Mouse (Mus musculus) hindbrain, postnatal 0 days (tissue): ENCODE measurements around the gene Znrf1. TPM values are rescaled to one million over a fixed set of nuclear protein-coding genes. Genes with fewer than 3 reads are reported as not detected.
"Not testable (repeated sequence)": the region's sequence is repeated elsewhere in the genome, so short reads cannot be mapped to it uniquely, and the experiment has no call there.

Experiments
- ATAC-seq: fragments of 200-750 bp; cut with Nextera tagmentation; 2 replicates; pipeline ENCODE4 v1.8.0; 2017; ENCODE audit warnings: mild to moderate bottlenecking, moderate TSS enrichment, moderate library complexity
- DNase-seq: peaks from one replicate; pipeline ENCODE4 v3.0.0-alpha.2; 2015; ENCODE audit warnings: low spot score
- H3K27ac ChIP-seq: fragments of 300-500 bp; sonication (generic); 2 replicates; pipeline ENCODE4 v1.5.1; 2014; ENCODE audit warnings: mild to moderate bottlenecking
- H3K27me3 ChIP-seq: fragments of 300-500 bp; sonication (generic); 2 replicates; pipeline ENCODE4 v1.6.1; 2014; ENCODE audit warnings: low read length, mixed read lengths; ENCODE audit not compliant: insufficient read depth
- H3K36me3 ChIP-seq: fragments of 300-500 bp; sonication (generic); 2 replicates; pipeline ENCODE4 v1.6.1; 2014; ENCODE audit warnings: low read length, mixed read lengths; ENCODE audit not compliant: insufficient read depth
- H3K4me1 ChIP-seq: fragments of 300-500 bp; sonication (generic); 2 replicates; pipeline ENCODE4 v1.6.1; 2014; ENCODE audit warnings: antibody characterized with exemption, low read length, mixed read lengths; ENCODE audit not compliant: insufficient read depth
- H3K4me2 ChIP-seq: fragments of 300-500 bp; sonication (generic); 2 replicates; pipeline ENCODE4 v1.6.1; 2014; ENCODE audit warnings: low read depth, mild to moderate bottlenecking, low read length, moderate library complexity, mixed read lengths
- H3K4me3 ChIP-seq: fragments of 300-500 bp; sonication (generic); 2 replicates; pipeline ENCODE4 v1.5.1; 2014; ENCODE audit warnings: low read length
- H3K9ac ChIP-seq: fragments of 300-500 bp; sonication (generic); replicated peaks from 2 replicates; pipeline ENCODE4 v1.6.1; 2014; ENCODE audit warnings: mild to moderate bottlenecking, low read length, moderate library complexity, mixed read lengths
- H3K9me3 ChIP-seq: fragments of 300-500 bp; sonication (generic); 2 replicates; pipeline ENCODE4 v1.6.1; 2016; ENCODE audit warnings: low read length, mixed read lengths
- CTCF ChIP-seq: IDR thresholded peaks from 2 replicates; pipeline ENCODE4 v1.5.1; 2016; ENCODE audit warnings: antibody characterized with exemption, control low read depth, low read depth
- WGBS: fragments of 180-500 bp; shearing (Covaris S2); extraction: QIAGEN DNeasy Blood & Tissue Kit; methylation state at CpG from one replicate; pipeline ENCODE4 v1.1.7; 2014; 5-methylcytosine and 5-hydroxymethylcytosine counted together
- polyA plus RNA-seq: library from polyadenylated mRNA; unstranded; fragments of >200 nt; fragmentation: Nextera tagmentation; extraction: Ambion mirVana; gene quantifications from 2 replicates; pipeline ENCODE4 v1.2.1, GENCODE M21; 2015
- total RNA-seq: library from RNA; depleted of rRNA; stranded (reverse); fragments of >200 nt; gene quantifications from 2 replicates; pipeline ENCODE4 v1.2.3, GENCODE M21; 2014; rRNA removed

Gene Znrf1
- total RNA-seq (193 and 194 TPM in 2 replicates), polyA plus RNA-seq (72.2 and 76.1 TPM in 2 replicates)

DNA sequence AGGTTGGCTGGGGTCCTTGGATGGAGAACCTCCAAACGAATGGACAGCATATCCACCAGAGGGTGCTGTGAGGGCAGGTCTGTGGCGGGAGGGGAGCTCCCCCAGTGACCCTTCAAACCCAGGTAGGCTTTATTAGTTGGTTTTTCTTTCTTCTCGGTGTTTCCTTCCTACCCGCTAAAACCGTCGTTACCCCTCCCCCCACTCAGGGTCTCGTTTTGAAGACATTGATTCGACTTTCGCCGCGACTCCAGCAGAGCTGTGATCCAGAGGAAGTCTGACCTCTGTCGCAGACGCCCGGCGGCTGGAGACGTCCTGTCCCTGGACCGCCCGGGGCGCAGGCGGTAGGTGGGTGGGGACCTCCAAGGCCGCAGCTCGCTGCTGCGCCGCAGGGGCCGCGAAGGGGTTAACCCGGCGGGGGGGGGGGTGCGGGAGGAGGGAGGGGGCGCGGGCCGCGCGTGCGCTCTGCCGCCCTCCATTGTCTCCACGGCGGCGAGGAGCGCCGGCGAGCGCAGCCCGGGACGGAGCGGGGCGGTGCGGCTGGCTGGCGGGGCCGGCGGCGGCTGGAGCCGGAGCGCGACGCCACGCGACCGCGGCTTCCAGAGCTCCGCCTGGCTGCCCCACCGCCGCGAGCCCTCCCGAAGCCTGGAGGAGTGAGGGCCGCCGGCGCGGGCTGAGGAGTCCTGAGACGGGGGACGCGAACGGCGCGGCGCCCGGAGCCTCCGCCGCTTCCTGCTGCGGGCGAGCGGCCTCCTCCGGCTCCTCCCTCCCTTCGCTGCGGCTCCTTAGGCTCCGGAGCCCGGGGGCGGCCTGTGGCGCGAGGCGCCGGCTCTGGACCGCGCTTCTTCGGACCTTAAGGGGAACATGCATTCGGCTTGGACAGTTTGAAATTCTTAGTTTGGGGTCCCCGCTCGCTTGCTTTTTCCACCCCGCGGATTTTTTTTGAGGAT is at the start of gene Znrf1:
Gene Znrf1, plus strand, starts transcription at position 67 of the 947 bp plus-strand sequence.
- H3K4me3 ChIP-seq = peak within 1 kb of the TSS; percentile 96
- 1% methylated on average over 80 of the region's 100 CpGs for WGBS
- peak within 1 kb of the TSS; percentile 90 for H3K9ac ChIP-seq
- peak within 1 kb of the TSS; percentile 71 for H3K4me2 ChIP-seq
- no peaks in the 10 kb centered on the region for H3K36me3 ChIP-seq
- TF ChIP-seq CTCF = peak; percentile 68
- peak within 1 kb of the TSS; percentile 95 for H3K27ac ChIP-seq
- no peaks in the 10 kb centered on the region for H3K27me3 ChIP-seq
- H3K4me1 ChIP-seq = peaks cover 17% of the 10 kb centered on the region
- DNase-seq = peak; percentile 84
- peak; percentile 91 for ATAC-seq
- H3K9me3 ChIP-seq = no peaks in the 10 kb centered on the region

DNA sequence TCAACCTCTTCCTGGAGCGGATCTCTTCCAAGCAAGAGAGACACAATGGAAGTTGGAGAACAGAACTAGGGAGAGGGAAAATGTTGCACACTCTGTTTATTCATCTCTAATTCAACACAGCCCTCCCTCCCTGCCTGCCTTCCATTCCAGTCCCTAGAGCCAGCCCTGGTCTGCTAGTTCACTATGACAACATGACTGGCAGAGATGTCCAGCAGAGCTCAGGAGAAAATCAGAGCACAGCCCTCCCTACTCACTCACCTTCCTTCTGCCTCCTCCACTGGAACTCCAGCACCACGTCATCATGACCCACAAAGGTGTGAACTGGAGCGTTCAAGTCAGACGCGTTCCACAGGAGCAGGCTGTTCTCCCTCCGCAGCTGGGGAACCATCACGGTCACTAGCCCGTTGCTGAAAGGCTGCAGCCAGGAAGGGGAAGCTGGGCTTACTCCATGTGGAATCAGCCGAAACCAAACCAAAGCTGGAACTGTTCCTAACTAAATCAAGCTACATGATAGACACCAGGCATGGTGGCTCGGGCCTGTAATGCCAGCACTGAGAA is 45.8 kb upstream of the Znrf1 start:
- Histone ChIP-seq H3K4me1 (no peaks in the 10 kb centered on the region), H3K36me3 (no peaks in the 10 kb centered on the region; the same call in 1 of the 2 replicates), H3K4me3 (no peak overlapping the region), H3K9ac (no peak overlapping the region), H3K9me3 (no peaks in the 10 kb centered on the region), H3K4me2 (no peak overlapping the region), H3K27me3 (no peaks in the 10 kb centered on the region), H3K27ac (no peak overlapping the region)
- no peak for TF ChIP-seq CTCF
- 79% methylated on average over 10 of the region's 10 CpGs for WGBS
- DNase-seq = no peak
- no peak for ATAC-seq

DNA sequence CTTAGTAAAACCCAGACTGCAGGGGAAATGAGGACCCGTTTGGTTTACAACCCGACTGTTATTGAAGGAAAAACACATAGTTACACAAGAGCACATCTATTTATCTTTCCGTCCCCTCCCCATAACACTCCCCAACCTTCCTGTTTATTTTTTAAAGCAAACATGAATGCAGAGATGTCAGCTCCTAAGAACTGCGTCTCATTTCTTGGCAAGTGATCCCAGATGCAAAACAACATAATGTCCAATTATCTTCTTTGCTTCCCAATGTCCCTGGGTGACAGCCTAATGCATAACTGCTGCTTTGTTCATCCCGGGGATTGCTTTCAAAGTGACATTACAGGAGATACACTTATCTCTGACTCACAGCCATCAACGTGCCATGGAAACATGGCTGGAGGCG is 44.7 kb upstream of the Znrf1 start:
- Histone ChIP-seq H3K27ac (no peak overlapping the region), H3K36me3 (peaks cover 2% of the 10 kb centered on the region; the same call in 1 of the 2 replicates), H3K9me3 (no peaks in the 10 kb centered on the region), H3K27me3 (no peaks in the 10 kb centered on the region), H3K4me2 (no peak overlapping the region), H3K4me3 (no peak overlapping the region), H3K4me1 (no peaks in the 10 kb centered on the region), H3K9ac (no peak overlapping the region)
- no peak for DNase-seq
- 62% methylated on average over 7 of the region's 7 CpGs for WGBS
- no peak for TF ChIP-seq CTCF
- no peak for ATAC-seq

DNA sequence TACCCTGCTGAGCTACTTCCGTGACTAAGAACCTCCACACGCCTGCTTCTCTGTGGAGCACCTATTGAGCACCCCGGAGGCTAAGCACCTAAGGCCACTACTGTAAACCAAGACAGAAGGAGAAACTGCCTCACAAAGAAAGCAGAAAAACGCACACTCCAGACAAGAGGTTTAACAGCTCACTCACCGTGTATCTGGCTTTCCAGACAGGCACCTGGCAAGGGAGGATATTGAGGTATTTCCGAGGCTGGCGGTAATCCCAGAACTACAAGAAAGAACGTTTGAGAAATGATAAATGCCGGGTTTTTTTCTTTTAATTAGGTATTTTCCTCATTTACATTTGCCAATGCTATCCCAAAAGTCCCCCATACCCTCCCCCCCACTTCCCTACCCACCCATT is 43.4 kb upstream of the Znrf1 start:
- ATAC-seq (no peak), DNase-seq (no peak)
- Histone ChIP-seq H3K27me3 (no peaks in the 10 kb centered on the region), H3K9ac (no peak overlapping the region), H3K9me3 (no peaks in the 10 kb centered on the region), H3K4me1 (no peaks in the 10 kb centered on the region), H3K4me2 (no peak overlapping the region), H3K36me3 (peaks cover 6% of the 10 kb centered on the region), H3K4me3 (no peak overlapping the region), H3K27ac (no peak overlapping the region)
- WGBS = 82% methylated on average over 9 of the region's 9 CpGs
- TF ChIP-seq CTCF = no peak

DNA sequence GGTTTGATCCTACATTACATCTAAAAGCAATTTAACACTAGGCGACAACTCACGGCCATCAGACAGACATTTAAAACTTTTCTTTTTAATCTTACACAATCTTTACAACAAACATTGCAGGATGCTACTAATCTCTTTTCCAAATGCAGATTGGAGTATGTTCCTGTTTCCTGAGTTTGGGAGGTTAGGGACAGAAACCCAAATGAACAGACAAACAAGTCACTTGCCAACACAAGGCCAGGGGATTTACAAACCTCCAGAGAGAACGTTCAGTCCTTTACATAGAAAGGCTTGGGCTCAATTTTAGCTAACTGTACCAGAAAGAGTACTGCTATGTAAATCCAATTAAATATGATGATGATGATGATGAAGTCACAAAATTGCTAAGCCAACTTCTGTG is 42.7 kb upstream of the Znrf1 start:
- ATAC-seq (no peak), DNase-seq (no peak)
- H3K9me3 ChIP-seq = no peaks in the 10 kb centered on the region
- no peaks in the 10 kb centered on the region for H3K27me3 ChIP-seq
- H3K27ac ChIP-seq = no peak overlapping the region
- peaks cover 10% of the 10 kb centered on the region for H3K36me3 ChIP-seq
- H3K4me3 ChIP-seq = no peak overlapping the region
- H3K9ac ChIP-seq = no peak overlapping the region
- TF ChIP-seq CTCF = no peak
- H3K4me2 ChIP-seq = no peak overlapping the region
- H3K4me1 ChIP-seq = no peaks in the 10 kb centered on the region
- WGBS = 97% methylated on average over 3 of the region's 3 CpGs

DNA sequence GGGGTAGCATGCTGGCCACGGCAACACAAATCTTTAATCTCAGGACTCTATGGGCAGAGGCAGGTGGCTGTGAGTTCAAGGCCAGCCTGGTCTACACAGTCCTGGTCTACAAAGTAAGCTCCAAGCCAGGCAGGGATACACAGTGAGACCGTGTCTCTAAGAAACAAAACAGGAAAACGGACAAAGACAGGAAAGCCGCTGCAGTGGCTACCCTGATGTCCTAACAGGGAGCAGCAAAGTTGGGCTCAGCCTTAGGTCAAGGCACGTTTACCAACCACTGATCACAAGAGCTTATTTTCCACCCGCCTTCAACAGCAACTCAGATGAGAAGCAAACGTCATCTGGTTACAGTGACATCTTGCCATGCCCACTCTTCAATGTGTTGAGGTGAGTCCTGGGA is 39.6 kb upstream of the Znrf1 start:
- 88% methylated on average over 7 of the region's 7 CpGs for WGBS

DNA sequence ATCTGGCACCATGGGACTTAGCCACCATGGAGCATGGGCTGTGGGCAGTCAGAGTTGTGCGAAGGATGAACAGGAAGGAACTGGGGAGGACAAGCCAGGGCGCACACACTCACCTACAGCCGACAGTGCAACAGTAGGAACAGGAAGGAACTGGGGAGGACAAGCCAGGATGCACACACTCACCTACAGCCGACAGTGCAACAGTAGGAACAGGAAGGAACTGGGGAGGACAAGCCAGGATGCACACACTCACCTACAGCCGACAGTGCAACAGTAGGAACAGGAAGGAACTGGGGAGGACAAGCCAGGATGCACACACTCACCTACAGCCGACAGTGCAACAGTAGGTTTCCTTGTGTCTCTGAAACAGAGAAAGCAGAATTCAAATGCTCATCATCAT is 37.6 kb upstream of the Znrf1 start:
- WGBS = 89% methylated on average over 5 of the region's 6 CpGs
- not testable (repeated sequence) for H3K4me1 ChIP-seq, H3K4me2 ChIP-seq, H3K9me3 ChIP-seq, H3K27ac ChIP-seq, H3K27me3 ChIP-seq, DNase-seq, H3K9ac ChIP-seq, H3K4me3 ChIP-seq, ATAC-seq
- peaks cover 32% of the 10 kb centered on the region for H3K36me3 ChIP-seq

More for the DNA sequence above, 39.6 kb upstream of the Znrf1 start:
- H3K27me3 ChIP-seq = no peaks in the 10 kb centered on the region
- no peak overlapping the region for H3K9ac ChIP-seq
- ATAC-seq = no peak
- peaks cover 25% of the 10 kb centered on the region for H3K36me3 ChIP-seq
- no peak overlapping the region for H3K4me3 ChIP-seq
- no peak overlapping the region for H3K27ac ChIP-seq
- no peak overlapping the region for H3K4me2 ChIP-seq
- H3K9me3 ChIP-seq = no peaks in the 10 kb centered on the region
- TF ChIP-seq CTCF = no peak
- no peak for DNase-seq
- no peaks in the 10 kb centered on the region for H3K4me1 ChIP-seq
